Mouse (Mus musculus): Measurements from ENCODE around the gene Zfp738.
A peak's percentile ranks its signal among the peaks of the same experiment; 100 is the strongest.

- TF ChIP-seq MYOG (IDR thresholded peaks at IDR 0.05; ENCODE audit: control insufficient read depth in 1 of 3, insufficient read depth in 1 of 3, insufficient read length in 2 of 3, low read depth in 2 of 3), result no peak
- no peak for TF ChIP-seq POLR2AphosphoS2 (IDR thresholded peaks at IDR 0.05; ENCODE audit: insufficient read length, low read depth)
- peak; percentile 36 for TF ChIP-seq POLR2A (IDR thresholded peaks at IDR 0.05; ENCODE audit: insufficient read length, low read depth)
- TF ChIP-seq SRF (IDR thresholded peaks at IDR 0.05; ENCODE audit: control insufficient read depth, insufficient read length, low read depth), result no peak
- TF ChIP-seq E2F4 (IDR thresholded peaks at IDR 0.05; ENCODE audit: insufficient read depth), result no peak
- no peak for TF ChIP-seq USF1 (IDR thresholded peaks at IDR 0.05; ENCODE audit: low read depth)
- no peak for TF ChIP-seq REST (IDR thresholded peaks at IDR 0.05; ENCODE audit: insufficient read depth, insufficient read length)
Observed at GRCm38 (mm10) chr13:67728641-67729318, 41.9 kb upstream of the Zfp738 start, which contains the start of gene Zfp65.

All from myocyte (in vitro differentiated cells).